Mouse (Mus musculus) limb, embryonic 13.5 days (tissue): ENCODE data around the gene Gm16430. TPM values are rescaled to one million over a fixed set of nuclear protein-coding genes. Genes with fewer than 3 reads are reported as not detected.
"Not testable (repeated sequence)": the region's sequence is repeated elsewhere in the genome, so short reads cannot be mapped to it uniquely, and the experiment has no call there.

ENCODE experiments used
- ATAC-seq: fragments of 200-750 bp; cut with Nextera tagmentation; 2 replicates; pipeline ENCODE4 v1.8.0; 2017; ENCODE audit warnings: low read depth, moderate number of reproducible peaks, moderate TSS enrichment; ENCODE audit not compliant: low FRiP score
- H3K27ac ChIP-seq: fragments of 300-500 bp; sonication (generic); 2 replicates; pipeline ENCODE4 v1.5.1; 2015; ENCODE audit warnings: inconsistent platforms, mild to moderate bottlenecking, moderate library complexity
- H3K27me3 ChIP-seq: fragments of 300-500 bp; sonication (generic); 2 replicates; pipeline ENCODE4 v1.6.1; 2015; ENCODE audit warnings: mild to moderate bottlenecking, inconsistent platforms
- H3K36me3 ChIP-seq: fragments of 300-500 bp; sonication (generic); 2 replicates; pipeline ENCODE4 v1.6.1; 2015; ENCODE audit warnings: inconsistent platforms, mild to moderate bottlenecking, moderate library complexity
- H3K4me1 ChIP-seq: fragments of 300-500 bp; sonication (generic); 2 replicates; pipeline ENCODE4 v1.6.1; 2015; ENCODE audit warnings: inconsistent platforms
- H3K4me2 ChIP-seq: fragments of 300-500 bp; sonication (generic); replicated peaks from 2 replicates; pipeline ENCODE4 v1.6.1; 2015; ENCODE audit warnings: inconsistent platforms, mild to moderate bottlenecking, moderate library complexity
- H3K4me3 ChIP-seq: fragments of 300-500 bp; sonication (generic); 2 replicates; pipeline ENCODE4 v1.5.1; 2015; ENCODE audit warnings: moderate library complexity, mild to moderate bottlenecking, inconsistent platforms
- H3K9ac ChIP-seq: fragments of 300-500 bp; sonication (generic); 2 replicates; pipeline ENCODE4 v1.6.1; 2015; ENCODE audit warnings: mild to moderate bottlenecking, inconsistent platforms
- H3K9me3 ChIP-seq: fragments of 300-500 bp; sonication (generic); 2 replicates; pipeline ENCODE4 v1.6.1; 2016; ENCODE audit warnings: inconsistent platforms
- WGBS: fragments of 180-500 bp; shearing (Covaris S2); methylation state at CpG from one replicate; pipeline ENCODE4 v1.1.7; 2015; 5-methylcytosine and 5-hydroxymethylcytosine counted together
- polyA plus RNA-seq: library from polyadenylated mRNA; unstranded; fragments of >200 nt; fragmentation: Nextera tagmentation; extraction: Ambion mirVana; gene quantifications from 2 replicates; pipeline ENCODE4 v1.2.1, GENCODE M21; 2015

Gm16430 gene
- not detected in 2 replicates for polyA plus RNA-seq

GRCm38 (mm10) chrX:54621911-54622310, at the start of gene Gm16430:
Gene Gm16430 (plus strand): TSS chrX:54622211.
- not testable (repeated sequence) for H3K27me3 ChIP-seq, ATAC-seq, H3K27ac ChIP-seq, H3K4me2 ChIP-seq, H3K9ac ChIP-seq, H3K36me3 ChIP-seq, H3K4me3 ChIP-seq, H3K4me1 ChIP-seq, H3K9me3 ChIP-seq
- no CpG with 5 or more reads among the region's 7 CpGs for WGBS

Other genes with a start within 250 kb of the Gm16430 start
- gene Gm16405, start 91.0 kb upstream of the Gm16430 start, polyA plus RNA-seq = not detected in 2 replicates